Mouse (Mus musculus) thymus, adult 2 months (tissue): ENCODE measurements around the gene Lce1d. TPM values are rescaled to one million over a fixed set of nuclear protein-coding genes. Genes with fewer than 3 reads are reported as not detected.
"Not testable (repeated sequence)": the region's sequence is repeated elsewhere in the genome, so short reads cannot be mapped to it uniquely, and the experiment has no call there.

Experiments used
- DNase-seq: peaks from one replicate; pipeline ENCODE4 v3.0.0; 2021
- H3K27ac ChIP-seq: fragments of 200-500 bp; 2 replicates; pipeline ENCODE4 v1.5.1; 2012; ENCODE audit warnings: low read length, control low read depth; ENCODE audit not compliant: control insufficient read depth, insufficient read depth
- H3K27me3 ChIP-seq: fragments of 200-500 bp; 2 replicates; pipeline ENCODE4 v1.6.1; 2012; ENCODE audit warnings: mild to moderate bottlenecking, low read length, moderate library complexity, mixed read lengths; ENCODE audit not compliant: control insufficient read depth, insufficient read depth
- H3K36me3 ChIP-seq: fragments of 200-500 bp; 2 replicates; pipeline ENCODE4 v1.6.1; 2012; ENCODE audit warnings: mild to moderate bottlenecking, low read length, moderate library complexity; ENCODE audit not compliant: control insufficient read depth, insufficient read depth
- H3K4me1 ChIP-seq: fragments of 200-500 bp; replicated peaks from 2 replicates; pipeline ENCODE4 v1.6.1; 2012; ENCODE audit warnings: low read length; ENCODE audit not compliant: control insufficient read depth, insufficient read depth
- H3K4me3 ChIP-seq: fragments of 200-500 bp; 2 replicates; pipeline ENCODE4 v1.5.1; 2012; ENCODE audit warnings: mild to moderate bottlenecking, low read length, control low read depth, moderate library complexity; ENCODE audit not compliant: control insufficient read depth, insufficient read depth
- CTCF ChIP-seq: fragments of 200-500 bp; IDR thresholded peaks from 2 replicates; pipeline ENCODE4 v1.5.1; 2012; ENCODE audit warnings: mild to moderate bottlenecking, control low read depth, low read length, moderate library complexity, borderline replicate concordance; ENCODE audit not compliant: control insufficient read depth, poor library complexity, insufficient read depth; ENCODE audit errors: extremely low read depth
- POLR2A ChIP-seq: fragments of 200-500 bp; IDR thresholded peaks from 2 replicates; pipeline ENCODE4 v1.6.1; 2012; ENCODE audit warnings: mild to moderate bottlenecking, low read length, control low read depth, moderate library complexity; ENCODE audit not compliant: control insufficient read depth, poor library complexity, insufficient read depth; ENCODE audit errors: extremely low read depth
- WGBS: fragments of 180-500 bp; shearing (Covaris S2); methylation state at CpG from one replicate; pipeline ENCODE4 v1.1.7; 2018; 5-methylcytosine and 5-hydroxymethylcytosine counted together
- polyA plus RNA-seq: library from polyadenylated mRNA; depleted of rRNA; stranded (reverse); fragments of >200 nt; gene quantifications from 2 replicates; pipeline ENCODE4 v1.2.3, GENCODE M21; 2012; rRNA removed

Gene Lce1d
- polyA plus RNA-seq = 0.37 and 0.96 TPM in 2 replicates

DNA sequence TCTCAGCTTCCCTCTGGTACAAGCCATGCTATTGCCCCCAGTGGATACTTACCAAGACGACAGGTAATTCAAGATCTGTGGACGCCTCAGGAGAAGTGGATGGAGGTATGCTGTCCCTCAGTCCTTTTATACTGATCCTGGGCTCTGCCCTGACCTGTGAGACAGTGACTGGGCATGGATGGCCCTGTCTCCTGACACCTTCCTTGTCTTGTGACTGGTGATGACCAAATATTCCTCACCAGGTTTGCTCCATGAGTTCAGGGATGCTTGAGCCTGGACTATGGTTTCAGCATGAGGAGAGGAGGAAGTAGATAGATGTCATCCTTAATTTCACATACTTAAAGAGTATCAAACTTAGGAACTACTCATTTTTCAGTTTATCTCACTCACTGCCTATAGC lies at the start of gene Lce1d:
Gene Lce1d (minus strand): TSS at position 101 of the 400 bp plus-strand sequence.
- H3K4me3 ChIP-seq = no peak within 1 kb of the TSS
- no peaks in the 10 kb centered on the region for H3K36me3 ChIP-seq
- no peak for DNase-seq
- no peak within 1 kb of the TSS for H3K27ac ChIP-seq
- no peaks in the 10 kb centered on the region for H3K4me1 ChIP-seq
- 68% methylated on average over 2 of the region's 2 CpGs for WGBS
- TF ChIP-seq POLR2A (no peak), CTCF (no peak)
- H3K27me3 ChIP-seq = no peaks in the 10 kb centered on the region

DNA sequence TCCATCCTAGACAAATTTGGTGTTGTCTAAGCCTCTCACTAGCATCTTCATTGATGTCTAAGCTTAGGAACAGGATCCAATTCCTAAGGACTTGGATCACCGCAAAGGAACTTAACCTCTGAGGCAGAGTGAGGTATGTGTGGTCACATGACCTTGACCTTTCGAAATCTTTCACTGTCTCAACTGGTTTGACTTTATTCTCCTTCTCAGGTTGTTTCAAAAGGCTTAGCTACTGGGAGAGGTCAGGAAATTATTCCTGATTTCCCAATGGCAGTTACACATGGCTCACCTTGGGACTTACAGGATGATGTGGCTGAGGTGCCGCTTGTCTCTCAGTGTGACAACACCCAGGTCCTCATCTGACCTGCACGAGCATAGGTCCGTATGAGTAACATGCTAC lies 35.6 kb upstream of the Lce1d start:
- no peak overlapping the region for H3K27ac ChIP-seq
- no peaks in the 10 kb centered on the region for H3K36me3 ChIP-seq
- TF ChIP-seq POLR2A (no peak), CTCF (no peak)
- no peaks in the 10 kb centered on the region for H3K27me3 ChIP-seq
- no peak overlapping the region for H3K4me3 ChIP-seq
- H3K4me1 ChIP-seq = no peaks in the 10 kb centered on the region
- DNase-seq = no peak
- WGBS = 90% methylated on average over 5 of the region's 5 CpGs

DNA sequence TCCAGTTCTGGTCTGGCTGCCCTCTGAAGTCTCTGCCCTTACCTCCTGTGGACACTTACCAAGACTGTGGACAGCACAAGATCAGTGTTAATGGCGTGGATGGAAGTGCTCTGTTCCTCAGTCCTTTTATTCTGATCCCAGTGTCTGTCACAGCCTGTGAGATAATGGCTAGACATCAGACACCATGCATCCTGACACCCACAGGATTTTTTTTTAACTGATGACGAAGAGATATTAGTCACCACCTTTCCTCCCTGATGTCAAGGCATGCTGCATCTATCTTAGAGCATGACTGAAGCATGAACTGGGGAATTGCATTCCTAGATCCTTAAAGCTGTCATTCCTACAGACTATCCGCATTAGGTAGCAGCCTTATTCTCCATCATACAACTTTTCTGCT lies 33.2 kb upstream of the Lce1d start, which contains the start of gene Lce1f:
Gene Lce1f (minus strand): TSS at position 101 of the 400 bp plus-strand sequence.
- no peaks in the 10 kb centered on the region for H3K36me3 ChIP-seq
- no peak within 1 kb of the TSS for H3K4me3 ChIP-seq
- WGBS = 80% methylated on average over 3 of the region's 3 CpGs
- no peak within 1 kb of the TSS for H3K27ac ChIP-seq
- no peaks in the 10 kb centered on the region for H3K4me1 ChIP-seq
- no peaks in the 10 kb centered on the region for H3K27me3 ChIP-seq
- no peak for DNase-seq
- TF ChIP-seq CTCF = no peak
- TF ChIP-seq POLR2A = no peak

DNA sequence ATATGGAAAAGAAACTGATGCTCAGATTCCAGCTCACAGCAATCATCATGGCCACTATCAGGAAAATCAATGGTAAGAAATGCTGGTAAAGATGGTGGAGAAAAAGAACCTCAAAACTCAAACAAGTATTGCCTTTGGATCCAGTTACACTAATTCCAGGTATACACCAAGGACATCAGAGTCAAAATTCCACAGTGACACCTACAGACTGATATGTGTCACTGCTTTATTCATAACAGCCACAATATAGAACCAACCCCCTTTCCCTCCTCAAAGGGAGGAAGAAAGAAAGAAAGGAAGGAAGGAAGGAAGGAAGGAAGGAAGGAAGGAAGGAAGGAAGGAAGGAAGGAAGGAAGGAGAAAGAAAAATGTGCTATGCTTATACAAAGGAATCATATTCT lies 28.1 kb upstream of the Lce1d start:
- H3K4me1 ChIP-seq = no peaks in the 10 kb centered on the region
- no peaks in the 10 kb centered on the region for H3K27me3 ChIP-seq
- TF ChIP-seq CTCF (no peak), POLR2A (no peak)
- DNase-seq = no peak
- no peak overlapping the region for H3K27ac ChIP-seq
- H3K4me3 ChIP-seq = no peak overlapping the region
- no peaks in the 10 kb centered on the region for H3K36me3 ChIP-seq

DNA sequence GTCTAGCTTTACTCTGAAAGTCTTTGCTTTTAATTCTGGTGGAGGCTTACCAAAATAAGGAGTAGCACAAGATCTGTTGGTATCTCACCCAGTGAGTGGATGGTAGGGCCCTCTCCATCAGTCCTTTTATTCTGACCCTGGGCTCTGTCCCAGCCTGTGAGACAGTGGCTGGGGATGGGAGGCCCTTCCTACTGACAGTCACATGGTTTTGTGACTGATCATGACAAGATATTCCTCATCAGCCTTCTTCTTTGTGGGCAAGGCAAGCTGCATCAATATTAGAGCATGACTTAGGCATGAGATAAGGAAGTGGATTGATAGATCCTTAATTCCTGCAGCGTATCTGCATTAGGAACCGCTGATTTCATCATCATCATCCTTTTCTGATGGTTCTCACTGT lies 22.0 kb upstream of the Lce1d start, which contains the start of gene Lce1e:
Gene Lce1e (minus strand): TSS at position 101 of the 400 bp plus-strand sequence.
- Histone ChIP-seq H3K4me3 (no peak within 1 kb of the TSS), H3K27ac (no peak within 1 kb of the TSS), H3K4me1 (no peaks in the 10 kb centered on the region), H3K27me3 (no peaks in the 10 kb centered on the region), H3K36me3 (no peaks in the 10 kb centered on the region)
- no peak for DNase-seq
- 82% methylated on average over 2 of the region's 2 CpGs for WGBS
- no peak for TF ChIP-seq POLR2A
- TF ChIP-seq CTCF = no peak

DNA sequence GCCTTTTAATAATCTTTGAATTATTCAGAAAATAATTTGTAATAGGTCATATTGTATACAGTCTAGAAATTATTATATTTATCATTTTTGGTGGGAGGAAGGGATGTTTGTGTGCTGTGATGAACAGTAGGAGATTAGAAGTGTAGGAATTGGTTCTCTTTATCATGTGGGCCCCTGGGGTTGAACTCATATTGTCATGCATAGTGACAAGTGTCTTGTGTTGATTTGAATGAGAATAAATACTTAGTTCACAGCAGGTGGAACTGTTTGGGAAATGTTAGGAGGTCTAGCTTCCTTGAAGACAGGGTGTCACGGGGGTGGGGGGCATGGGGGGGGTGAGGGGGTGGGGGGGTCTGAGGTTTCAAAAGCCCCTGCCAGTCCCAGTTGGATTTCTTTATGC lies 7.6 kb upstream of the Lce1d start:
- no peak overlapping the region for H3K27ac ChIP-seq
- no peaks in the 10 kb centered on the region for H3K4me1 ChIP-seq
- TF ChIP-seq CTCF (no peak), POLR2A (no peak)
- no peaks in the 10 kb centered on the region for H3K36me3 ChIP-seq
- WGBS = 48% methylated on average over 1 of the region's 1 CpGs
- no peak for DNase-seq
- no peaks in the 10 kb centered on the region for H3K27me3 ChIP-seq
- no peak overlapping the region for H3K4me3 ChIP-seq

DNA sequence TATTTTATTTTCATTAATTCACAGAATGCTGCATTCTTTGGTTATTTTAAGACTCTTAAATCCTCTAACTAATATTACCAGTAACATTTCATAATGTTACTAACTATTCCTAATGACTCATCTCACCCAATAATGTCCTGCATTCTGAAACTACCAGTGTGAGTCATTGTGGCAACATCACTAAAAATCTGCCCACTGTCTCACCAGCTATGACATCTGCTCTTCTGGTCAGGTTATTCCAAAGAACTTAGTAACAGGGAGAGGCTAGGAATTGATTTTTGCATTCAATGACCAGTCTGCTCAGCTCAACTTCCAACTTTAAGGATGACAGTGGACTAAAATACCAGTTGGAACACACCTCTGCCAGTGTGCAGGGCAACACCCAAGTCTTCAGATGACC lies 4.7 kb upstream of the Lce1d start:
- Histone ChIP-seq H3K27ac (no peak overlapping the region), H3K27me3 (no peaks in the 10 kb centered on the region), H3K36me3 (no peaks in the 10 kb centered on the region), H3K4me1 (no peaks in the 10 kb centered on the region), H3K4me3 (no peak overlapping the region)
- no peak for TF ChIP-seq CTCF
- TF ChIP-seq POLR2A = no peak
- DNase-seq = no peak

DNA sequence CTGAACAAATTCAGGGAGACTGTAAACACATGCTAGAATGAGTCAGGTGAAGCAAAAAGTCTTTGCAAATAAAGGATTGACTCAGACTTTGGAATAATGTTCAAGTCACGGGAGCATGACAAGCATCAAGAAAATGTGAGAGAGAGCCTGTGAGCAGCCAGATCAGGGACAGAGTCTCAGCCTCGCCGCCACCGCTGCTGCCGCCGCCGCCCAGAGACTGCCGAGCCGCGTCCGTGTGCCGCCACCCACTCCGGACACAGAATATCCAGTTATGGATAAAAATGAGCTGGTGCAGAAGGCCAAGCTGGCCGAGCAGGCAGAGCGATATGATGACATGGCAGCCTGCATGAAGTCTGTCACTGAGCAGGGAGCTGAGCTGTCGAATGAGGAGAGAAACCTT lies 2.1 kb upstream of the Lce1d start:
- H3K36me3 ChIP-seq, H3K27ac ChIP-seq, H3K27me3 ChIP-seq, DNase-seq, H3K4me1 ChIP-seq, H3K4me3 ChIP-seq: not testable (repeated sequence)
- WGBS = 75% methylated on average over 16 of the region's 16 CpGs
